Mouse (Mus musculus): ENCODE results near the gene Nfe2l2. TPM values are rescaled to one million over a fixed set of nuclear protein-coding genes. Genes with fewer than 3 reads are reported as not detected.
A peak's percentile ranks its signal among the peaks of the same experiment; 100 is the strongest.

Nfe2l2 gene
- polyA plus RNA-seq, 1 experiment: 20.1 TPM

GRCm38 (mm10) chr2:75691316-75691715, 13.1 kb downstream of the Nfe2l2 start:
- Histone ChIP-seq H3K4me3 (ENCODE audit: insufficient read depth, low read length) (no peak overlapping the region), H3K4me1 (ENCODE audit: control insufficient read depth, insufficient read depth, low read length) (no peaks in the 10 kb centered on the region), H3K27ac (ENCODE audit: insufficient read depth, low read length) (no peak overlapping the region)
- TF ChIP-seq CTCF (IDR thresholded peaks at IDR 0.05; ENCODE audit: extremely low read depth, insufficient read depth, low read length): no peak
- TF ChIP-seq POLR2A (IDR thresholded peaks at IDR 0.05; ENCODE audit: extremely low read depth, insufficient read depth, low read length): no peak

GRCm38 (mm10) chr2:75690656-75691055, 13.8 kb downstream of the Nfe2l2 start:
- TF ChIP-seq POLR2A (IDR thresholded peaks at IDR 0.05; ENCODE audit: extremely low read depth, insufficient read depth, low read length) (no peak), CTCF (IDR thresholded peaks at IDR 0.05; ENCODE audit: extremely low read depth, insufficient read depth, low read length) (no peak)
- H3K4me1 ChIP-seq (ENCODE audit: control insufficient read depth, insufficient read depth, low read length): no peaks in the 10 kb centered on the region
- H3K27ac ChIP-seq (ENCODE audit: insufficient read depth, low read length): no peak overlapping the region
- H3K4me3 ChIP-seq (ENCODE audit: insufficient read depth, low read length): no peak overlapping the region

GRCm38 (mm10) chr2:75689482-75690158, 14.8 kb downstream of the Nfe2l2 start:
- H3K27ac ChIP-seq (ENCODE audit: insufficient read depth, low read length): no peak overlapping the region
- TF ChIP-seq POLR2A (IDR thresholded peaks at IDR 0.05; ENCODE audit: extremely low read depth, insufficient read depth, low read length): no peak
- TF ChIP-seq CTCF (IDR thresholded peaks at IDR 0.05; ENCODE audit: extremely low read depth, insufficient read depth, low read length): no peak
- H3K4me3 ChIP-seq (ENCODE audit: insufficient read depth, low read length): no peak overlapping the region
- no peaks in the 10 kb centered on the region for H3K4me1 ChIP-seq (ENCODE audit: control insufficient read depth, insufficient read depth, low read length)

GRCm38 (mm10) chr2:75688901-75689300, 15.5 kb downstream of the Nfe2l2 start:
- no peak for TF ChIP-seq POLR2A (IDR thresholded peaks at IDR 0.05; ENCODE audit: extremely low read depth, insufficient read depth, low read length)
- TF ChIP-seq CTCF (IDR thresholded peaks at IDR 0.05; ENCODE audit: extremely low read depth, insufficient read depth, low read length): no peak
- no peak overlapping the region for H3K4me3 ChIP-seq (ENCODE audit: insufficient read depth, low read length)
- no peak overlapping the region for H3K27ac ChIP-seq (ENCODE audit: insufficient read depth, low read length)
- no peaks in the 10 kb centered on the region for H3K4me1 ChIP-seq (ENCODE audit: control insufficient read depth, insufficient read depth, low read length)

GRCm38 (mm10) chr2:75687040-75687749, 17.2 kb downstream of the Nfe2l2 start:
- no peak overlapping the region for H3K4me3 ChIP-seq (ENCODE audit: insufficient read depth, low read length)
- TF ChIP-seq POLR2A (IDR thresholded peaks at IDR 0.05; ENCODE audit: extremely low read depth, insufficient read depth, low read length) (no peak), CTCF (IDR thresholded peaks at IDR 0.05; ENCODE audit: extremely low read depth, insufficient read depth, low read length) (no peak)
- H3K27ac ChIP-seq (ENCODE audit: insufficient read depth, low read length): no peak overlapping the region
- no peaks in the 10 kb centered on the region for H3K4me1 ChIP-seq (ENCODE audit: control insufficient read depth, insufficient read depth, low read length)

- Histone ChIP-seq H3K27ac (ENCODE audit: insufficient read depth, low read length) (no peak overlapping the region), H3K4me3 (ENCODE audit: insufficient read depth, low read length) (no peak overlapping the region), H3K4me1 (ENCODE audit: control insufficient read depth, insufficient read depth, low read length) (no peaks in the 10 kb centered on the region)
- TF ChIP-seq POLR2A (IDR thresholded peaks at IDR 0.05; ENCODE audit: extremely low read depth, insufficient read depth, low read length) (no peak), CTCF (IDR thresholded peaks at IDR 0.05; ENCODE audit: extremely low read depth, insufficient read depth, low read length) (no peak)
These were observed 19.0 kb downstream of the Nfe2l2 start for GRCm38 (mm10) chr2:75685458-75685861.

- no peak overlapping the region for H3K4me3 ChIP-seq (ENCODE audit: insufficient read depth, low read length)
- no peak for TF ChIP-seq POLR2A (IDR thresholded peaks at IDR 0.05; ENCODE audit: extremely low read depth, insufficient read depth, low read length)
- TF ChIP-seq CTCF (IDR thresholded peaks at IDR 0.05; ENCODE audit: extremely low read depth, insufficient read depth, low read length): no peak
- no peaks in the 10 kb centered on the region for H3K4me1 ChIP-seq (ENCODE audit: control insufficient read depth, insufficient read depth, low read length)
- H3K27ac ChIP-seq (ENCODE audit: insufficient read depth, low read length): no peak overlapping the region
These were observed 19.9 kb downstream of the Nfe2l2 start for GRCm38 (mm10) chr2:75684526-75684925.

- H3K27ac ChIP-seq (ENCODE audit: insufficient read depth, low read length): peak overlapping the region; percentile 65; the same call in 1 of the 2 replicates
These were observed 21.3 kb downstream of the Nfe2l2 start for GRCm38 (mm10) chr2:75682978-75683709.

GRCm38 (mm10) chr2:75681439-75681838, 23.0 kb downstream of the Nfe2l2 start:
- Histone ChIP-seq H3K4me3 (ENCODE audit: insufficient read depth, low read length) (no peak overlapping the region), H3K4me1 (ENCODE audit: control insufficient read depth, insufficient read depth, low read length) (no peaks in the 10 kb centered on the region), H3K27ac (ENCODE audit: insufficient read depth, low read length) (no peak overlapping the region)
- TF ChIP-seq POLR2A (IDR thresholded peaks at IDR 0.05; ENCODE audit: extremely low read depth, insufficient read depth, low read length): no peak
- TF ChIP-seq CTCF (IDR thresholded peaks at IDR 0.05; ENCODE audit: extremely low read depth, insufficient read depth, low read length): no peak

More at GRCm38 (mm10) chr2:75682978-75683709, 21.3 kb downstream of the Nfe2l2 start:
- no peaks in the 10 kb centered on the region for H3K4me1 ChIP-seq (ENCODE audit: control insufficient read depth, insufficient read depth, low read length)
- no peak overlapping the region for H3K4me3 ChIP-seq (ENCODE audit: insufficient read depth, low read length)
- TF ChIP-seq CTCF (IDR thresholded peaks at IDR 0.05; ENCODE audit: extremely low read depth, insufficient read depth, low read length): no peak
